Comparison of ENCODE assay signal across 8 mouse cellular contexts in genomic region chr19:7481541-7482265, GRCm38 (mm10). TPM values are rescaled to one million over a fixed set of nuclear protein-coding genes. Genes with fewer than 3 reads are reported as not detected.
DNase-seq lines count a peak whose midpoint lies in the region; ATAC-seq lines count a peak whose summit lies in the region.

No protein-coding gene starts in this region.

- DNase-seq in kidney, adult 18-20 months, result peak; percentile 29
- DNase-seq in kidney, adult 9 months, result no peak
- peak; percentile 39 for DNase-seq in brain, embryonic 18.5 days (ENCODE audit: low read depth, low spot score)
- DNase-seq in intestine, embryonic 14.5 days (ENCODE audit: low spot score), result peak; percentile 67
- DNase-seq in limb, embryonic 11.5 days (ENCODE audit: low spot score), result peak; percentile 41
- peak; percentile 58 for DNase-seq in neural tube, embryonic 10.5 days (ENCODE audit: extremely low spot score, low spot score)
- DNase-seq in thymus, postnatal 25 days, result peak; percentile 71

- H3K4me1 ChIP-seq in forebrain, embryonic 15.5 days, result peaks cover 45% of the 10 kb centered on the region
- H3K4me1 ChIP-seq in intestine, embryonic 14.5 days (replicated peaks; ENCODE audit: control insufficient read depth, insufficient read depth, low read length), result peaks cover 11% of the 10 kb centered on the region; the same call in 1 of the 2 replicates
- H3K4me1 ChIP-seq in limb, embryonic 11.5 days (ENCODE audit: control insufficient read depth, insufficient read depth, low read length), result 0 out of 2 replicates have a peak, but pooled peaks cover 5% of the 10 kb centered on the region

- H3K4me3 ChIP-seq in forebrain, embryonic 15.5 days, result peak overlapping the region; percentile 79
- H3K4me3 ChIP-seq in intestine, embryonic 14.5 days (ENCODE audit: low read depth, low read length), result peak overlapping the region; percentile 95
- H3K4me3 ChIP-seq in limb, embryonic 11.5 days (ENCODE audit: low read depth, low read length), result peak overlapping the region; percentile 95

- H3K27ac ChIP-seq in forebrain, embryonic 15.5 days (replicated peaks), result peak overlapping the region; percentile 99
- peak overlapping the region; percentile 57 for H3K27ac ChIP-seq in intestine, embryonic 14.5 days (ENCODE audit: low read depth)
- no peak overlapping the region for H3K27ac ChIP-seq in limb, embryonic 11.5 days (replicated peaks; ENCODE audit: low read depth, low read length)

- WGBS in forebrain, embryonic 15.5 days, result 1% methylated on average over 12 of the region's 12 CpGs
- 6% methylated on average over 12 of the region's 12 CpGs for WGBS in intestine, embryonic 14.5 days
- 9% methylated on average over 12 of the region's 12 CpGs for WGBS in limb, embryonic 11.5 days

- H3K9ac ChIP-seq in forebrain, embryonic 15.5 days (replicated peaks), result peak overlapping the region; percentile 93
- peak overlapping the region; percentile 87 for H3K9ac ChIP-seq in intestine, embryonic 14.5 days (ENCODE audit: low read length)
- H3K9ac ChIP-seq in limb, embryonic 11.5 days (ENCODE audit: low read length), result peak overlapping the region; percentile 12; the same call in 1 of the 2 replicates

- H3K9me3 ChIP-seq in forebrain, embryonic 15.5 days, result no peaks in the 10 kb centered on the region
- no peaks in the 10 kb centered on the region for H3K9me3 ChIP-seq in intestine, embryonic 14.5 days (ENCODE audit: control insufficient read depth, low read length)
- H3K9me3 ChIP-seq in limb, embryonic 11.5 days (ENCODE audit: control insufficient read depth, low read length), result no peaks in the 10 kb centered on the region

- H3K27me3 ChIP-seq in forebrain, embryonic 15.5 days, result no peaks in the 10 kb centered on the region
- no peaks in the 10 kb centered on the region for H3K27me3 ChIP-seq in intestine, embryonic 14.5 days (replicated peaks; ENCODE audit: control insufficient read depth, insufficient read depth, low read length)
- H3K27me3 ChIP-seq in limb, embryonic 11.5 days (ENCODE audit: control insufficient read depth, insufficient read depth, low read length), result no peaks in the 10 kb centered on the region

- H3K4me2 ChIP-seq in forebrain, embryonic 15.5 days (replicated peaks), result peak overlapping the region; percentile 66
- H3K4me2 ChIP-seq in intestine, embryonic 14.5 days (ENCODE audit: low read length), result peak overlapping the region; percentile 61
- H3K4me2 ChIP-seq in limb, embryonic 11.5 days (ENCODE audit: low read depth, severe bottlenecking), result peak overlapping the region; percentile 50

- peak; percentile 20; the same call in 1 of the 2 replicates for ATAC-seq in forebrain, embryonic 15.5 days (replicated peaks)
- no peak for ATAC-seq in intestine, embryonic 14.5 days (replicated peaks; ENCODE audit: low FRiP score, low TSS enrichment, low read depth)
- ATAC-seq in limb, embryonic 11.5 days (ENCODE audit: insufficient number of reproducible peaks, low FRiP score, low TSS enrichment, low read depth), result no peak

- H3K36me3 ChIP-seq in forebrain, embryonic 15.5 days, result no peaks in the 10 kb centered on the region
- H3K36me3 ChIP-seq in intestine, embryonic 14.5 days (ENCODE audit: control insufficient read depth, insufficient read depth, low read length), result peaks cover 3% of the 10 kb centered on the region; the same call in 1 of the 2 replicates
- H3K36me3 ChIP-seq in limb, embryonic 11.5 days (ENCODE audit: control insufficient read depth, insufficient read depth, low read length), result no peaks in the 10 kb centered on the region

RNA-seq across cellular contexts. Expression of gene Rtn3, which starts 1.4 kb away (rescaled TPM):
- polyA plus RNA-seq in forebrain, embryonic 15.5 days (2015; fragmentation: Nextera tagmentation; extraction: Ambion mirVana), result 517 and 533 TPM in 2 replicates
- polyA plus RNA-seq in intestine, embryonic 14.5 days (2014; fragmentation: Nextera tagmentation; extraction: Ambion mirVana), result 117 and 123 TPM in 2 replicates
- polyA plus RNA-seq in limb, embryonic 11.5 days (2014; fragmentation: Nextera tagmentation; extraction: Ambion mirVana), result 78.5 and 94.1 TPM in 2 replicates

RNA-seq across cellular contexts. Expression of gene Atl3, which starts 12.1 kb away (rescaled TPM):
- polyA plus RNA-seq in forebrain, embryonic 15.5 days (2015; fragmentation: Nextera tagmentation; extraction: Ambion mirVana), result 6.4 and 8.1 TPM in 2 replicates
- polyA plus RNA-seq in intestine, embryonic 14.5 days (2014; fragmentation: Nextera tagmentation; extraction: Ambion mirVana), result 12.1 and 15.4 TPM in 2 replicates
- 10.6 and 10.9 TPM in 2 replicates for polyA plus RNA-seq in limb, embryonic 11.5 days (2014; fragmentation: Nextera tagmentation; extraction: Ambion mirVana)

Comparison
In these comparisons a context has a peak if more than half of its experiments do, and no peak if none do; other contexts are left out.
1. H3K9ac ChIP-seq: peak in every context shown above with its lines; median percentile 93 in forebrain, embryonic 15.5 days; 87 in intestine, embryonic 14.5 days; 12 in limb, embryonic 11.5 days.